Mouse (Mus musculus) T-helper 1 cell (primary cell): ENCODE data around the gene Olfr1338.
"Not testable (repeated sequence)": the region's sequence is repeated elsewhere in the genome, so short reads cannot be mapped to it uniquely, and the experiment has no call there.

ENCODE experiments used
- in situ Hi-C: fragments of 300-600 bp; cut with MboI, MseI; formaldehyde crosslinking; loops from one replicate; pipeline ENCODE4 v1.15.1; 2025; ENCODE audit warnings: high pct_unique_total_duplicates

The Olfr1338 gene

GRCm38 (mm10) chr4:118758637-118759036 lies at the start of gene Olfr1338:
Olfr1338 (minus strand) TSS chr4:118758737.
- in situ Hi-C loops, result no loop called here

- in situ Hi-C loops, result not testable (repeated sequence)
Observed at GRCm38 (mm10) chr4:118792796-118793195, 34.3 kb upstream of the Olfr1338 start.

GRCm38 (mm10) chr4:118782486-118782885 lies 23.9 kb upstream of the Olfr1338 start, which contains the start of gene Olfr1337:
Olfr1337 (minus strand) TSS chr4:118782586.
- in situ Hi-C loops, result no loop called here

GRCm38 (mm10) chr4:118741881-118742280 lies 16.7 kb downstream of the Olfr1338 start:
- in situ Hi-C loops, result no loop called here

- in situ Hi-C loops, result no loop called here
Observed at GRCm38 (mm10) chr4:118740988-118741698, 17.4 kb downstream of the Olfr1338 start.

GRCm38 (mm10) chr4:118739574-118739973 lies 19.0 kb downstream of the Olfr1338 start:
- in situ Hi-C loops, result no loop called here

- in situ Hi-C loops, result no loop called here
Observed at GRCm38 (mm10) chr4:118731875-118732274, 26.7 kb downstream of the Olfr1338 start, which contains the start of gene Olfr1339. Olfr1339 (plus strand) TSS chr4:118732175.

- in situ Hi-C loops, result no loop called here
Observed at GRCm38 (mm10) chr4:118721742-118722483, 36.6 kb downstream of the Olfr1338 start.

- in situ Hi-C loops, result no loop called here
Observed at GRCm38 (mm10) chr4:118719838-118720237, 38.7 kb downstream of the Olfr1338 start, which contains the start of gene Olfr1340. Olfr1340 (plus strand) TSS chr4:118720138.

- in situ Hi-C loops, result no loop called here
Observed at GRCm38 (mm10) chr4:118711656-118712055, 46.9 kb downstream of the Olfr1338 start.

GRCm38 (mm10) chr4:118708086-118708485 lies 50.5 kb downstream of the Olfr1338 start:
- in situ Hi-C loops, result no loop called here

GRCm38 (mm10) chr4:118703223-118703622 lies 55.3 kb downstream of the Olfr1338 start, which contains the start of gene Olfr1341:
Olfr1341 (plus strand) TSS chr4:118703523.
- in situ Hi-C loops, result no loop called here
